Mouse (Mus musculus) embryonic fibroblast, embryonic 13.5 days (primary cell): ENCODE results near the gene Capn10.

Source experiments
- CTCF ChIP-seq: IDR thresholded peaks from 2 replicates; pipeline ENCODE4 v1.5.1; 2011; ENCODE audit warnings: mild to moderate bottlenecking, control low read depth, low read length, moderate library complexity, borderline replicate concordance; ENCODE audit not compliant: insufficient read depth
- POLR2A ChIP-seq: IDR thresholded peaks from 2 replicates; pipeline ENCODE4 v1.6.1; 2011; ENCODE audit warnings: low read depth, mild to moderate bottlenecking, control low read depth, low read length, moderate library complexity

DNA sequence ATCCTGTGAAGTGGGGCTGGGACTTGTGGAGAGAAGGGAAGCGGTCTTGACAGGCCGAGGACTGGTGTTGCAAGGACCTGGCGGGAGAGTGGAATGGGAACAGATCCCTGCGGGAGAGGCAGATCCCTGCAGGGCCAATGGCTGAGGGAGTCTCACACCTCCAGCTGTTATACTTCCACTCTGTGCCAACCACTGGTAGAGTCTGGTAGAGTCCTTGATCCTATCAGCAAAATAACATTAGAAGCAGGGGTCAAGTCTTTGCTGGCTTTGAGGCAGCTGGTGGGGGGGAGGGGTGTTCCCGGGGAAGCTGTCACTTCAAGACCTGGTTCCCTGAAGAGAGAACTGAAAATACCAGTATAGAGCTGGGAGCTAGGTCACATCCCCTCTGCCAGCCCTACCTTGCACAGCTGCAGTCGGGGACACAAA lies 42.0 kb downstream of the Capn10 start:
- TF ChIP-seq POLR2A (no peak), CTCF (no peak)
